Mouse (Mus musculus) neural tube, embryonic 10.5 days (tissue): ENCODE data around the gene Shld1.

Source experiments
- DNase-seq: peaks from one replicate; pipeline ENCODE4 v3.0.0-alpha.2; 2017; ENCODE audit warnings: low spot score; ENCODE audit errors: extremely low spot score

The Shld1 gene

DNA sequence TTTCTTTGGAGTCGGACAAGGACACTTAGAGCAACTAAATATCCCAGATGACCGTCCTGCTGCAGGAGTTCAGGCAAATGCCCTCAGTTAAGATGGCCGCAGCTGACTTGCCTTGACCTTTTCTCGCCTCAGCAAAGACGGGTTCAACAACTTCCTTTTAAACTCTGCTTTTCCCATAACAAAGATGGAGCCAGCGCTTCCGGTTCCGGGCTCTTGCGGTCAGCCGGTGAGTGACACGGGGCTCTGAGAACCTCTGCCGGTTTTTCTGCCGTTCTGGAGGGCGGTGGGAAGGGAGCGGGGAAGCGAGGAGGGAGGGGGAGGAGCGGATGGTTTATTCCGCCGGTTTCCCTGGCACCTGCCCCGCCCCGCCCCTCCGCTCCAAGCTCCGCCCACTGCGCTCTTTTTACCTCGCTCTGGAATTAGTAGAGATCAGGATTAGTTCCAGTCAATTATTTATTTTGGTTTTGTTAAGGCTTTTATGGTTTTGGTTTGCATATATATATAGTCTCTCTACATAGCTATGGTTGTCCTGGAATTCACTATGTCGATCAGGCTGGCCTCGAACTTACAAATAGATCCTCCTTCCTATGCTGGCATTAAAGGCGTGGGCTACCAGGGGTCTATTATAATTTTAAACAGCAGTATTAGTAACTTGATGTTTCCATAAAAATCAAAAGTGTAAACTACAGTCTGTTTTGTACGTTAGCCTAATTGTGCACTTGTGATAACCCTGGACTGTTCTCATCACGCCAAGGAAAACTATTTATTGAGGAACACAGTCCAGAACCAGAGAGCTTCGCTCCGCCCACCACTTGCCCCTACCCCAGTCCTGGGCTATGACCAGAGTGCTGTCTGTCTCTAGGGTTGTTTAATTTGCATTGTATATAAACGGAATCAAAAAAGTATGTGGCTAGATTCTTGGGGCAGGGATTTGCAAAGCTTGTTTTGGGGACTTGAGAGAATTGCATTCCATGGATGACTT is at the start of gene Shld1:
Gene Shld1, plus strand, starts transcription at position 176 of the 982 bp plus-strand sequence.
- peak; percentile 88 for DNase-seq

DNA sequence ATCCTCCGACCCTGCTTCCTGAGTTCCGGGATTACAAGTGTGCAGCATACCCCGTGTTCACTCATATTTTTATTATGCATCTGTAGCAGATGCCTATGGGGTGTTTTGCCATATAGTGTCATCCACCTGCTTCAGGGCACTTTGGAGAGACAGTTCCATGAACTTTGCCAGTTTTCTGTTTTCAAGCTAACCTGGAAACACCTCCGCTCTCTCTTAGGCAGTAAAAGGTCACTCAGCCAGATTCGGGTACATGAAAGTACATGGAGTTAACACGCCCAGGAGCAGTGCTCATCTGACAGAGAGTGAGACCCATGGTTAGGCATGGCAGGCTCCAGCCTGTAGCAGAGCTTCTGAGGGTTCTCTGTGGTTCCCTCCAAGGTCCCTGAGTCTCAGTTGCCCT is 48.4 kb upstream of the Shld1 start:
- no peak for DNase-seq

DNA sequence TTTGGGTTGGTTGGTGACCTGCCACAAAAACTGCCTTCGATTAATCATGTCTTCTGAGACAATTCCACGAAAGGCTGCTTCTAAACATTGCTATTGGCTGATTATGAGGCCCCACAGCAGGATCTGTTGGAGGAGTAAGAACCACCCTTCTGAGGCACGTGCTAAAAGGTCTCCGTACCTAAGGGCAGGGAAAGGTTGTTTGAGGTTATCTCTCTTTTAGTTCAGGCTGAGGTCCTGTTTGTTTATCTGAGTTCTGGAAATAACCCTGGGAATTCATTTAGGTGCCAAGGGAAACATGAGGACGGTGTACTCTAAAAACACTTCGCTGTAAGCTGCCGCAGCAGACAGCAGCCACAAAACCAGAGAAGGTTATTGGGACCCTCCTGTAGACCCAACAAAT is 47.4 kb upstream of the Shld1 start:
- DNase-seq: no peak

DNA sequence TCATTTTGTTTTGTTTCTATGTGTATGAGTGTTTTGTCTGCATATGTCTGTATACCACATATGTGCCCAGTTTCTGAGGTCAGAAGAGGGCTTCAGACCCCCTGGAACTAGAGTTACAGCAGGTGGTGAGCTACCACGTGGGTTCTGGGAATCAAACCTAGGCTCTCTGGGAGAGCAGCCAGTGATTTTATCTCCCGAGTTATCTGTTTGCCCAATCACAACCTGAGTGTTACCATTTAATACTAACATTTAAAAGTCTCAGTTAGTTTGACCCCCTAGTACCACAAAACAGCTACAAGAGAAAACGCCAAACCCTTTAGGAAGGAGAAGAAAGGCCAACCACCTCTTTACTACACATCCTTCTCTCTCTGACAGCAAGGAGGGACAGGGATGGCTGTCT is 45.5 kb upstream of the Shld1 start:
- no peak for DNase-seq

DNA sequence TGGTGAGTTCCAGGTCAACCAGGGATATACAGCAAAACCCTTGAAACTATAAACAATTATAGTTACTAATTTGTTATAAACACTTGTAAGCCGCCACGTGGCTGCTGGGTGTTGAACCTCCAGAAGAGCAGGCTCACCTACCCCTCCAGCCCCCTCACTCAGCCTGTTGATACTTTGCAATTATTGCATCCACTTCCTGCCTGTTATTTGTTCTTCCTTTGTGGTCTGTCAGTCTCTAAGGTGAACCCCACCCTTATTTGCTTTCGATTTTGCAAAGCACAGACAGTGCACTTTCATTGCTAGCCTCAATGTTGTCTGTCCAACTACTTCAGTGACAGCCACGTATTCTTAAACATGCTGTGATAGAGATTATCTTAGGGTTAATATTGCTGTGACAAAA is 43.6 kb upstream of the Shld1 start:
- DNase-seq: no peak

DNA sequence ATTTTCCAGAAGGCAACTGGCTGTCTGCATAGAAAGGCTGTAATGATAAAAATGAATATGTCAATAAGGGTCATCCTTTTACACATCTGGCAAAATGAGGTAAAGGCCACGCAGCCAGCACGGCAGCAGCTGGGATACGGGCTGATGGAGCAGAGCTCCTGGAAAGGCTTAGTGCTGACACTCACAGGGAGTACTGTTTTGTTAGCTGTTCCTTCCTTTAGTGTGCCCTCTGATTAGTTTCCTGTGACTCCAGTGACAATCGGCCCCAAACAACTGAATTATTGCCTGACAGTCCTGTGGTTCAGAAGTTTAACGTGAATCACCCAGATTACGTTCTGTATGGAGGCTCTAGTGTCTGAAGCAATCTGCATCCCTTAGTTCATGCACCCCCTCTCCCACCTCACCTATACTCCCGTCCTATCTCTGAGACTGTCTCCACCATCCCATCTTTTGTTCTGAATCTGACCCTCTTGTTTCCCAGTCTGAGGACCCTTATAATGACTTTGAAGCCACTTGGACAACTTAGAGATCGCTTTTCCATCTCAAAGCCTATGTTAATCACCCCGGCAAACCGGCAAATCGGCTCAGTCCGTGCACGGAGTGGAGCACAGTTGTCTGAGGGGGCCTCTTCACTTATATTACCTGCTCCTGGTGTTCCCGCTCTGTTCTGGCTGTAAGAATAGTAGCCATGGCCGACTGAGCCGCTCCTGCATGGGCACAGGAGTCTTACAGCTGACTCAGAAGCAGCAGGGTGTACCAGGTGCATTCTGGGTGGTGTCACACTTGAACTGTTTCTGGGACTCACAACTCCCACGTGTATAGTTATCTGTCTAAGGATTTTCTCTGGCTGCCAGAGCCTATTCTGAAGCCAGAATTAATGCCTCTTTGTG is 39.6 kb upstream of the Shld1 start:
- DNase-seq: no peak

DNA sequence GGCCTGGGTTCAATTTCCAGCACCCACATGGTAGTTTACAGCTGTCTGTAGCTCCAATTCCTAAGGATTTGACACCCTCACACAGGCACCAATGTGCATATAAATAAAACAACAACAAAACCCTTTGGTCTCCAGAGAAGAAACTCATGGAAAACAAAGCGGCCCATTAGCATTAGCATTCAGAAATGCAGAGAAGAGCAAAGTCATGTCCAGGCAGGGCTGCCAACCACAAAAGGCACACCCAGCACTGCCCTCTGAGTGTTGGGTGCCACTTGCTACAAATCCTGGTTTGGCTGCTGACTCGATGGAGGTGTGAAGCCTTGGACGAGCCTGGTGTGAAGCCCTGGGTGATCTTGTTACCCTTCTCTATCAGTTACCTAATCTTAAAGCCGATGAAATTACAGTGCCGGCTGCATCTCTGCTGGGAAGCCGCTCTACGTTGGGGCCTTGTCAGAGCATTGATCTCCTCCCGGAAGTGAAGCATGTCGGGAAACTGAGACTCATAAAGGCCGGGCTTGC is 37.3 kb upstream of the Shld1 start:
- no peak for DNase-seq

DNA sequence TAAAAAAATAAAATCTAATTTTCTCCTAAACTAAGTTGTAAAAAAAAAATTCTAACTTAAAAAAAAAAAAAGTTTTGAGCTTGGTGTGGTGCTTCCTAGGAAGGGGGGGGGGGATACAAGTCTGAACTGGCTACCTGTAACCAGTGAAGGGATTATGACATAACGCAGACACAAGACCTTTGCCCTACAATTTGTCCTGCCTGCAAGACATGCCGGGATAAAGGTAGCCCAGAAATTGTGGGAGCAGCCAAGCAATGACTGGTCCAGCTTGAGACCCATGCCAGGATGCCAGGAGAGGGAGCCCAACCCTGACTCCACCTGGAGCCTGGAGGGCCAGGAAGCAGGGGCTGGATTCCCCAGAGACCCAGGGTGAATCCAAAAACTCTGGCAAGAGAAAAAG is 36.2 kb upstream of the Shld1 start:
- no peak for DNase-seq

DNA sequence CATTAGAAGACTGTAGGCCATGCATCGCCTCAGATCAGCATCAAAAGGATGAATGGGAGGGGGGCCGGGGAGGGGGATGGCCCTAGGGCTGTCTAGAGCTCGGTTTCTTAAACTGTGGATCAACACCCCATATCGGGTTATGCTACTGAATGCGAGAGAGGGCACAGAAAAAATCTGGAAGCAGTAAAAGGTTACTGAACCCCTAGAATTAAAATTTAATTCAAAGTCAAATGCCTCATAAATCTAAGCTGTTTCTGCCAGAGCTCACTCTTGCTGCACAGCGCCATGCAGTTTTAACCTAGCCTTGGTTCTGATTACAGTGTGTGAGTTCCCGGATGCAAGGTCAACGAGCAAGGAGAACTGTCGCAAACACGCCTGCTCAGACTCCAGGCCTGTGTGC is 34.3 kb upstream of the Shld1 start:
- peak; percentile 32 for DNase-seq

DNA sequence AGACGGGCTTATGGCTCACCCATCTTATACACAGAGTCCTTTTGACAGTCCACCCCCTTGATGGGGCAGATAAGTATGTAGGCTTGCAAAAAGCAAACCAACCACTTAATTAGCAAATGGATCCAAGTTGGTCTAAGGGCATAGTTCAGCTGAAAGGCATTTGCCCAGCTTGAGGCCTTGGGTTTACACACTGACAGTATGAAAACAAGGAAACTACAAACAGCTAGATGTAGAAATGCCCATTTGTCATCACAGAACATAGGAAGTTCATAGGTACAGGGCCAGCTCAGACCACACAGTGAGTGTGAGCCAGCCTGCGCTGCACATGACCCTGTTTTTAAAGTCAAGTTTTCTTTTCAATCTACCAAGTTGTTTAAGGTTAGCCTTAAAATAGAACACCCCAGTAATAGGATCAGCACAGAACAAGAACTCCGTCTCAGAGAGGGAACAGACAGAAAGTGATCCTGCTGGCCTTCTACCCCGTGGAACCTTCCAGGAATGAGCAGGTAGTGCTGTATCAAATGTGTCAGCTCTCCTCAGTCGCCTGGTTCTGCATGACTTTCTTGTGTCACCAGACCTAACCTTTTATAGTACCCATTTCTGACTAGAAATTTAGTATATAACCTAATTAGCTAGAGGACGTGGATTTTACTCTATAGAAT is 31.8 kb upstream of the Shld1 start:
- no peak for DNase-seq

DNA sequence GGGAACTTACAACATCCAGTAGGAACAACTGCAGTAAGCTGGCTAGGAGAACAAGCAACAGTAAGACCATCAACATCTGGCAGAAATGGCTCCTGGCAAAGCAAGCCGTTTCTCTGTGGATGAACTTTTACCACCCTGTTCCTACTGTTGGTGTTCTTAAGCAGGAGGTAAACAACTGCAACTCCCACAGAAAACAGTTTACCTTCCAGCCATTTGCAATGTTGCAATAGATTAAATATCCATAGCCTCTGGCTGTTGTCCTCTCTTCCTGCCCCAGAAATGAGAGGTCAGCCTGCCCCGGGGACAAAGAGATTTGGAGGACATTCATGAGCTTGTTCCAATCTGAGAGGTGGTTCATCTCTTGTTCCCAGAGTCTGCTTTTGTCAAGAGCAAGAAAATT is 29.5 kb upstream of the Shld1 start:
- DNase-seq: no peak

DNA sequence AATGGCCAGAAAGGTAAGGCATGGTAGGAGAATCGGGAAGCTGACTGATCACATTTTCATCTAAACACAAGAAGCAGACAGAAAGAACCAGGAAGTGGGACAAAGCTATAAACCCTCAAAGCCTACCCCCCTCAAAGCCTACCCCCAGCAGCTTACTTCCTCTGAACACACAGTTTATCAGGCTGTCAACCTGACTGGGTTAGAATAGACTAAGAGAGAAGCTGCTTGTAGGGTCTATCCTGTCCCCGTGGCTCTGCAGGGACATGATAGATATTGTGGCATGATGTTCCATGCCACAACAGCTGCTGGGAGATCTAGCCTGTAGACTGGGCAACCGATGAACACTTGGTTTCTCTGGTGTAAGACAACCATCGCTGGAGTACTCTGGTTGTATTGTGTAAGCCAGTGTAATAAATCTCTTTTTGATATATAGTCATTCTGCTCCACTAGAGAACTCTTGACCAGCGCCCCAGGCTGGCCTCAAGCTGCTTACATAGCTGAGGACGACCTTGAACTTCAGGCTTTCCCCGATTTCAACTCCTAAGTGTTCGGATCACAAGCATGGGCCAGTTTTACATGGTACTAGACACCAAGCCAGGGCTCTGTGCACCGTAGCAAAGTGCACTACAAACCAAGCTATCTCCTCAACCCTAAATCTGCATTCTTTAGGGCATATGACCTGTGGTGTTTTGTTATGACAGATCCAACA is 28.2 kb upstream of the Shld1 start:
- no peak for DNase-seq

DNA sequence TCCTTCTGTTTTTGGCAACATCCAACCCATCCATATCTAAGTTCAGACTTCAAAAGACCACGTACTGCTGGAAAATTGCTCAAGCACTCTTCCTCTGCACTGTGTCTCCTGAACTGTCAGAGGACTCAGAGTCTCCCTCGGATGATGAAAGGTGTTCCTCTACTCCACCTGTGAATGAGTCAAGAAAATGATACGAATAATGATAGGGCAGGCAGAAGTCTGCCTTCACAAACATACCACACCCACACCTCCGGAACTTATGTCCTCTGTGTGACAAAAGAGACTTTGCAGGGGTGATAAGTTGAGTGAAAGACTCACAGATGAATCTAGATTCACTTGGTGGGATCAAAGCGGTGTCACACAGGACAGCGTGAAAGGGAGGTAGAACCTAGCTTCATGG is 17.6 kb upstream of the Shld1 start:
- DNase-seq: no peak

DNA sequence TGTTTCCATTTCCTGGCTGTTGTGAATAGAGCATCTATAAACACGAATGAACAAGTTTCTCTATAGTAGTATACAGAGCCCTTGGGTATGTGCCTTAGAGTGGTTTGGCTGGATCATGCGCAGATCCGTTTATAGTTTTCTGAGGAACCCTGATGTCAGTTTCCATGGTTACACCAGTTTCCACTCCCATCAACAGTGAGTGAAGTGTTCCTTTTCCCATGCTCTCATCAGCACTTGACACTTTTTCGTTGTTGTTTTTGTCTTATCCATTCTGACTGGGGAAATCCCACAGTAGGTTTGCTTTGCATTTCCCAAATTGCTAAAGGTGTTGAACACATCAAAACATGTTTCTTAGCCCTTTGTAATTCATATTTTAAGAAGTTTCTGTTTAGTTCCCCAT is 16.4 kb upstream of the Shld1 start:
- DNase-seq: no peak

DNA sequence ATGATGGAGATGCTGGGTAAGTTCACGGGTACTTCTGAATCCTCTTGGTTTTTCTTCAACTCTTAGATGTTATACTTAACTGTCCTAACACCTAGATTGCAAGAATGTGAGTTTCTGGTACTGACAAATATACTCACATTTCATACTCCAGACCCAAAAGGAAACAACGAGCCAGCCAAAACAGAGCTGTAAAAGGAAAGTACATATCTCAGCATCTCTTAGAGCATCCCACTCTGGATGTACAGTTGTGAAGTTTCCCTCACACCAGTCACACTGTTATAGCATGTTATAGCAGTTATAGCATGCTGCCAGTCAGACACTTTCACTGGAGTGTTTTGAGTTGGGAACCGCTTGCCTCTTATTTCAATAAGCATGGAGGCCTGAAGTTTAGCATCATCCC is 14.6 kb upstream of the Shld1 start:
- no peak for DNase-seq

DNA sequence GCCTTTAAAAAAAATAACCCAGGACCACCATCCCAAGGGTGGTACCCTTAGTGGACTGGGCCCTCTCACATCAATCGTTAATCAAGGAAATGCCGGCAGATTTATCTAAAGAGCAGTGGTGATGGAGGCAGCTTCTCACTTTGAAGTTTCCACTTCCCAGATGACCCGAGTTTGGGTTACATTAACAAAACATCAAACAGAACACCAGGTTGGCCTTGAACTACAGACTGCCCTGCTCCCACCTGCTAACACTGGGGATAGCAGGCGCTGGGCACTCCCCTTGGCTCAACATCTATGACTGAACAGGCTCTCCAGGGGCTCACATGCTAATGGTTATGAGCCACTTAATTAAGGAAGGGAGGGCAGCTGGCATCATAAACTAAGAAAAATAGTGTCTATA is 10.6 kb upstream of the Shld1 start:
- no peak for DNase-seq

DNA sequence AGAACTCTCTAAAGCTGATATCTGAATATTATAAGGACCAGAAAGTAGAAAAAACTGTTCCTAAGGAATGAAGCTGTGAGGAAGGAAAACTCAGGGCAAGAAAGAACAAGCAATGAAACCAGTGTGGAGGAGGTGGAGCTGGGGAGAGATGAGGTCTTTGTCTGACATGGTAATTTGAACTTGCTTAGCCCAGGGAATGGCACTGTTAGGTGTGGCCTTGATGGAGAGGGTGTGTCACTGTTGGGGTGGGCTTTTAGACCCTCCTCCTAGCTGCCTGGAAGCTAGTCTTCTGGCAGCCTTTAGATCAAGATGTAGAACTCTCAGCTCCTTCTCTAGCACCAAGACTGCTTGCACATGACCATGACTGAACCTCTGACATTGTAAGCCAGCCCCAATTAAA is 1.7 kb upstream of the Shld1 start:
- no peak for DNase-seq

DNA sequence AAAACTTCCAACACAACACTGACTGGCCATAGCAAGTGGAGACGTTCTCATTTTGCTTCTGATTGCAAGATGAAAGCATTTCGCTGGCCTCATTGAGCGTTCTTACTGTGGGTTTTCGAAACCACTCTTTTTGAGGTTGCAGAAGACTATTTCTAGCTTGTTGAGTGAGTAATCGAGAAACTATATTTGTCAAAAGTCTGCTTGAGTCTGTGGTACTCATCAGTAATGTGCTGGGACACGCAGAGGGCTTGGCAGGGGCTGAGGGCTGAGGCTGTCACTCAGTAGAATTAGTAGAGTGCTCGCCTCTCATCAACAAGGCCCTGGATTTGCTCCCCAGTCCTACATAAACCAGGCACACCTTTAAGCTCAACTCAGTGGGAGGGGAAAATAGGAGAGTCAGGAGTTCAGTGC is 1.9 kb downstream of the Shld1 start:
- DNase-seq: no peak

DNA sequence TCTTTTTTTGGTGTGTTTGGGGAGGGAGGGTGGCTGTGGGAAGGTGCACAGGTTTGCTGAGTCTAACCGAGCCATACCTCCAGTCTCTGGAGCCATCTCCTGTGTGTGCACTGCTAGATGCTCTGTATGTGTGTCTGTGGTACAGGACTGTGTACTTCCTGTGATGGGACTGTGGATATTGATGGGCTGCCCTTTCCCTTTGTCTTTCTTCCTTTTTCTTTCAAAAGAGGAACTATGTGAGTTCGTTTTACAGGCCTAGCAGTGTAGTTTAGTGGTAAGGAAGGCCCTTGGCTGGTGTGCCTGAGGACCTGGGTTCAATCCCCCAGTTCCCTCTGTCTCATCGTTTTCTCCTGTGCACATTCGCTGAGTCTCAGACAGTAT is 2.4 kb downstream of the Shld1 start:
- no peak for DNase-seq

DNA sequence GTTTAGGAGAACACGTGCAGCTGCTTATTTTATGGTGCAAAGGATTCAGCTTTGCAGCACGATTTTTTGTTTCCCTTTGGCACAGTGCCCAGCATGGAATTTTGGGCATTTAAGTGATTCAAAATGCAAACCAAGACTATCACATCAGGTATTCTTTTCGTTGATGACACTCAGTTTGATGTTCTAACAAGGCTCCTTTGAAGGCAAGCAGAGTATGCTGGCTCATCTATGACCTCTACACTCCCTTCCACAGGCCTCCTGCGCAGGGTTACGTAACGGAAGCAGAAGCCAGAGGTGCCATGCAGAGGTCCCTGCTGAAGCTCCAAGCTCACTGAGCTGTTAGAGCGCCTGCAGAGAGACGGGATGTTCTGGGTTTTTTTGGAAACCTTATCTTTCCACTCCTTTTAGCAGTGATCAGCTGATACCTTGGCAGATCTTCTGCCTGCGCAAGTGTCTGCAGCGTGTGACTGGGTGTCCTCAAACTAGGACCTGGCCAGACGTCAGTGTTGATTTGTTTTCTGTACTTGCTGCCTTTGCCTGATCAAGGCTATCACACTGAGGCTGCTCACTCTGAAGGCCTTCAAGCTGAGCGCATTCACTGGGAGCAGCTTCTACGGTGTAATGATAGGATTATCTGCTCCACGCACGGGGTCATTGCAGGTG is 3.0 kb downstream of the Shld1 start:
- DNase-seq: no peak
